Mouse (Mus musculus) myocyte (in vitro differentiated cells): ENCODE results near the gene Klhl6. TPM values are rescaled to one million over a fixed set of nuclear protein-coding genes. Genes with fewer than 3 reads are reported as not detected.

Experiments
- H3K27me3 ChIP-seq: one replicate; pipeline ENCODE4 v1.6.1; 2011; ENCODE audit not compliant: control insufficient read depth, insufficient read depth, insufficient read length
- H3K36me3 ChIP-seq: one replicate; pipeline ENCODE4 v1.6.1; 2011; ENCODE audit not compliant: control insufficient read depth, insufficient read depth
- H3K4me2 ChIP-seq: one replicate; pipeline ENCODE4 v1.6.1; 2011; ENCODE audit warnings: low read depth, control low read depth
- H3K4me3 ChIP-seq: one replicate; pipeline ENCODE4 v1.5.1; 2011; ENCODE audit warnings: mild to moderate bottlenecking, control low read depth, moderate library complexity
- H3K79me2 ChIP-seq: one replicate; pipeline ENCODE4 v1.6.1; 2011; ENCODE audit not compliant: control insufficient read depth, insufficient read depth
- H3ac ChIP-seq: one replicate; pipeline ENCODE4 v1.6.1; 2011; ENCODE audit not compliant: control insufficient read depth, insufficient read length
- CEBPB ChIP-seq: IDR thresholded peaks from 2 replicates; pipeline ENCODE4 v1.6.1; 2011; ENCODE audit warnings: mild to moderate bottlenecking, moderate library complexity; ENCODE audit not compliant: poor library complexity, insufficient read depth, severe bottlenecking
- E2F4 ChIP-seq: IDR thresholded peaks from one replicate; pipeline ENCODE4 v1.6.1; 2011; ENCODE audit warnings: mild to moderate bottlenecking, control low read depth, moderate library complexity; ENCODE audit not compliant: insufficient read depth
- MAX ChIP-seq: IDR thresholded peaks from one replicate; pipeline ENCODE4 v1.6.1; 2011; ENCODE audit warnings: low read depth, mild to moderate bottlenecking, control low read depth
- MYOD1 ChIP-seq, 3 experiments: IDR thresholded peaks; one replicate each; pipeline ENCODE4 v1.6.1; 2011; ENCODE audit warnings: control low read depth in 2 of 3, low read depth in 2 of 3, mild to moderate bottlenecking in 2 of 3, moderate library complexity in 1 of 3; ENCODE audit not compliant: insufficient read length in 2 of 3, control insufficient read depth in 1 of 3
- MYOG ChIP-seq, 3 experiments: IDR thresholded peaks; one replicate each; pipeline ENCODE4 v1.6.1; 2011; ENCODE audit warnings: control low read depth in 2 of 3, low read depth in 2 of 3, mild to moderate bottlenecking in 2 of 3; ENCODE audit not compliant: insufficient read length in 2 of 3, control insufficient read depth in 1 of 3, insufficient read depth in 1 of 3
- POLR2A ChIP-seq: IDR thresholded peaks from one replicate; pipeline ENCODE4 v1.6.1; 2011; ENCODE audit warnings: low read depth, mild to moderate bottlenecking, control low read depth, moderate library complexity; ENCODE audit not compliant: insufficient read length
- POLR2AphosphoS2 ChIP-seq: IDR thresholded peaks from one replicate; pipeline ENCODE4 v1.6.1; 2011; ENCODE audit warnings: low read depth, control low read depth; ENCODE audit not compliant: insufficient read length
- REST ChIP-seq: IDR thresholded peaks from one replicate; pipeline ENCODE4 v1.6.1; 2011; ENCODE audit warnings: mild to moderate bottlenecking, control low read depth, moderate library complexity; ENCODE audit not compliant: insufficient read depth, insufficient read length
- SRF ChIP-seq: IDR thresholded peaks from one replicate; pipeline ENCODE4 v1.6.1; 2011; ENCODE audit warnings: low read depth; ENCODE audit not compliant: control insufficient read depth, insufficient read length
- TCF12 ChIP-seq: IDR thresholded peaks from one replicate; pipeline ENCODE4 v1.6.1; 2011; ENCODE audit warnings: mild to moderate bottlenecking, control low read depth; ENCODE audit not compliant: poor library complexity, insufficient read depth, severe bottlenecking
- TCF3 ChIP-seq: IDR thresholded peaks from one replicate; pipeline ENCODE4 v1.6.1; 2011; ENCODE audit warnings: low read depth, control low read depth; ENCODE audit not compliant: insufficient read length
- USF1 ChIP-seq: IDR thresholded peaks from one replicate; pipeline ENCODE4 v1.6.1; 2011; ENCODE audit warnings: low read depth, mild to moderate bottlenecking, control low read depth, moderate library complexity
- polyA plus RNA-seq: library from polyadenylated mRNA; unstranded; fragments of >200 nt; fragmentation: generic; extraction: Trizol; gene quantifications from one replicate; pipeline ENCODE4 v1.2.1, GENCODE M21; 2012; ENCODE audit warnings: missing spikeins

Gene Klhl6
- polyA plus RNA-seq, 1 experiment: 0.04 TPM

GRCm38 (mm10) chr16:19903792-19904191 is 79.0 kb downstream of the Klhl6 start:
- no peak overlapping the region for H3ac ChIP-seq
- H3K4me3 ChIP-seq: no peak overlapping the region
- H3K79me2 ChIP-seq: no peaks in the 10 kb centered on the region
- no peak for TF ChIP-seq SRF
- TF ChIP-seq MYOD1 (IDR thresholded peaks at IDR 0.05; ENCODE audit: control insufficient read depth in 1 of 3, insufficient read length in 2 of 3, low read depth in 2 of 3): no peak
- TF ChIP-seq POLR2AphosphoS2: no peak
- no peak for TF ChIP-seq TCF12
- TF ChIP-seq TCF3: no peak
- no peak for TF ChIP-seq REST
- TF ChIP-seq POLR2A: no peak
- no peak for TF ChIP-seq CEBPB
- TF ChIP-seq MYOG (IDR thresholded peaks at IDR 0.05; ENCODE audit: control insufficient read depth in 1 of 3, insufficient read depth in 1 of 3, insufficient read length in 2 of 3, low read depth in 2 of 3): no peak
- TF ChIP-seq USF1: no peak
- TF ChIP-seq E2F4: no peak
- TF ChIP-seq MAX: no peak
- no peaks in the 10 kb centered on the region for H3K27me3 ChIP-seq
- H3K36me3 ChIP-seq: no peaks in the 10 kb centered on the region
- no peak overlapping the region for H3K4me2 ChIP-seq

Other genes starting within 250 kb of the Klhl6 start
- 0.40 TPM for gene B3gnt5, start 222.8 kb downstream of the Klhl6 start, polyA plus RNA-seq
- gene Klhl24, start 114.5 kb upstream of the Klhl6 start, polyA plus RNA-seq: 11.3 TPM
- 6.4 TPM for gene Yeats2, start 158.0 kb upstream of the Klhl6 start, polyA plus RNA-seq